Mouse (Mus musculus) small intestine, adult 2 months (tissue): ENCODE data around the gene Tcaim. TPM values are rescaled to one million over a fixed set of nuclear protein-coding genes. Genes with fewer than 3 reads are reported as not detected.
"Not testable (repeated sequence)": the region's sequence is repeated elsewhere in the genome, so short reads cannot be mapped to it uniquely, and the experiment has no call there.

Experiments
- H3K27ac ChIP-seq: fragments of 200-500 bp; 2 replicates; pipeline ENCODE4 v1.5.1; 2012; ENCODE audit warnings: low read depth, low read length, control low read depth, inconsistent platforms; ENCODE audit not compliant: insufficient read depth
- H3K27me3 ChIP-seq: fragments of 200-500 bp; 2 replicates; pipeline ENCODE4 v1.6.1; 2012; ENCODE audit warnings: mild to moderate bottlenecking, moderate library complexity, low read length, inconsistent platforms; ENCODE audit not compliant: control insufficient read depth, insufficient read depth
- H3K36me3 ChIP-seq: fragments of 200-500 bp; 2 replicates; pipeline ENCODE4 v1.6.1; 2012; ENCODE audit warnings: mild to moderate bottlenecking, low read length, control low read depth, inconsistent platforms; ENCODE audit not compliant: control insufficient read depth, insufficient read depth
- H3K4me1 ChIP-seq: fragments of 200-500 bp; 2 replicates; pipeline ENCODE4 v1.6.1; 2012; ENCODE audit warnings: low read length, inconsistent platforms, mixed read lengths; ENCODE audit not compliant: control insufficient read depth, insufficient read depth, insufficient read length
- H3K4me3 ChIP-seq: fragments of 200-500 bp; 2 replicates; pipeline ENCODE4 v1.5.1; 2012; ENCODE audit warnings: low read depth, mild to moderate bottlenecking, control low read depth, inconsistent platforms, low read length, moderate library complexity
- CTCF ChIP-seq: fragments of 200-500 bp; IDR thresholded peaks from 2 replicates; pipeline ENCODE4 v1.5.1; 2012; ENCODE audit warnings: low read depth, mild to moderate bottlenecking, control low read depth, inconsistent platforms, low read length, moderate library complexity, mixed read lengths; ENCODE audit not compliant: insufficient replicate concordance, insufficient read length; ENCODE audit errors: extremely low read depth
- POLR2A ChIP-seq: fragments of 200-500 bp; IDR thresholded peaks from 2 replicates; pipeline ENCODE4 v1.6.1; 2012; ENCODE audit warnings: low read depth, mild to moderate bottlenecking, control low read depth, inconsistent platforms, low read length, moderate library complexity
- WGBS: fragments of 180-500 bp; shearing (Covaris S2); methylation state at CpG from one replicate; pipeline ENCODE4 v1.1.7; 2018; 5-methylcytosine and 5-hydroxymethylcytosine counted together
- polyA plus RNA-seq: library from polyadenylated mRNA; depleted of rRNA; stranded (reverse); fragments of >200 nt; gene quantifications from 2 replicates; pipeline ENCODE4 v1.2.3, GENCODE M21; 2012

The Tcaim gene
- polyA plus RNA-seq, 1 experiment: 0.79 TPM

DNA sequence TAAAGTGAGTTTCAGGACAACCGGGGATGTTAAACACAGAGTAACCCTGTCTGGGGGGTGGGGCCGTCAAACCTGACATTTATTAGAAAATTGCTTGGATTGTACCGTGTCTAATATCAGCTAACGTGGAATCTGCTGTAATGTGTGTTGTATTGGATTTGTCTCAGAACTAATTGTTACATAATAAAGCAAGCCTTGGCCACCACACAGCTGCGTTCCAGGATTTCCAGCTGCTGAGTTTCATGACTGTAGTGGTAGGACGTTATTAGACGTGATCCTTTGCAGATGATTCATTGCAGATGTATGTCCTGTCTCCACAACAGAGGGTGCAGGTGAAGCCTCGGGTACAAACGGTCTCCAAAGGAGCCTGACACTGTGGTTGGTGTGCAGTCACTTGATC is 30.8 kb downstream of the Tcaim start:
- H3K4me3 ChIP-seq: no peak overlapping the region
- TF ChIP-seq POLR2A: no peak
- TF ChIP-seq CTCF: no peak
- no peaks in the 10 kb centered on the region for H3K27me3 ChIP-seq
- no peaks in the 10 kb centered on the region; the same call in 1 of the 2 replicates for H3K4me1 ChIP-seq
- no peak overlapping the region; the same call in 1 of the 2 replicates for H3K27ac ChIP-seq
- 34% methylated on average over 9 of the region's 9 CpGs for WGBS
- H3K36me3 ChIP-seq: peaks cover 9% of the 10 kb centered on the region

DNA sequence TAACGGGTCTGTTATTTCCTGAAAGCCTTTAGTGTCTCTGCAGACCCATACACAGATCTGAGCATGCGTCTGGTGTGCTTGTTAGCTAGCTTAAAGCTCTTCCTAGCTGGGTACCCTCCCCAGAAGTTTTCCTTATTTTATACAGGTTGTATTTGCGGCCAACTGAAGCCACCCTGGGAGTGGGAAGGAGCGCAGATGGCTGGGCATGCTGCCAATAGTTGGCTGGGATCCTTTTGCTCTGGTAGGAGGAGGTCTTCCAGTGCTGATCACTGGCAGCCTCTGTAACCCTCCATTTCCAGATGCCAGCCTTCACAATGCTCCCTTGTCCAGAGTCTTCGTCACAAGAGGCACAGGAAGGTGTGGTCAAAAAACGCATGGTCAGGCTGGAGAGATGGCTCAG is 31.5 kb downstream of the Tcaim start:
- TF ChIP-seq CTCF: no peak
- TF ChIP-seq POLR2A: no peak
- H3K4me1 ChIP-seq: no peaks in the 10 kb centered on the region; the same call in 1 of the 2 replicates
- no peaks in the 10 kb centered on the region for H3K27me3 ChIP-seq
- no peak overlapping the region for H3K27ac ChIP-seq
- H3K36me3 ChIP-seq: peaks cover 7% of the 10 kb centered on the region
- no peak overlapping the region for H3K4me3 ChIP-seq
- 16% methylated on average over 6 of the region's 6 CpGs for WGBS

DNA sequence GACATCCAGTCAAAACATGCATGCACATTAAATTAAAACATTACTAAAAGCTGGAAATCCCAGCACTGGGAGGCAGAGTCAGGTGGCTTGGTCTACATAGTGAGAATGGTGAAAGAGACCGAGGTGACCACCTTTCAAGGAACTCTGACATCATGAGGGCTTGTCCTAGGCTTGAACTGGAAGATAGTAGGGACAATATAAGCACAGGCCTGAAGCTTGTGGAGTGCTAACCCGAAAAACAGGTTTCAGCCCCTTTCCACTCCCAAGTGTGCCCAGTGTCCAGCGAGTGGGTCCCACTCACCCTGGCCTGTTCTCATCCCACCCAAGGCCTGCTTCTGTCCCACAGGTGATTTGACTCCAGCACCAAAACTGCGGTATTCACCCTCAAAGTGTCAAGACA is 31.9 kb downstream of the Tcaim start:
- Histone ChIP-seq H3K27me3 (no peaks in the 10 kb centered on the region), H3K4me3 (no peak overlapping the region), H3K4me1 (no peaks in the 10 kb centered on the region; the same call in 1 of the 2 replicates), H3K36me3 (peaks cover 5% of the 10 kb centered on the region), H3K27ac (no peak overlapping the region)
- 54% methylated on average over 4 of the region's 4 CpGs for WGBS
- TF ChIP-seq POLR2A: no peak
- no peak for TF ChIP-seq CTCF

DNA sequence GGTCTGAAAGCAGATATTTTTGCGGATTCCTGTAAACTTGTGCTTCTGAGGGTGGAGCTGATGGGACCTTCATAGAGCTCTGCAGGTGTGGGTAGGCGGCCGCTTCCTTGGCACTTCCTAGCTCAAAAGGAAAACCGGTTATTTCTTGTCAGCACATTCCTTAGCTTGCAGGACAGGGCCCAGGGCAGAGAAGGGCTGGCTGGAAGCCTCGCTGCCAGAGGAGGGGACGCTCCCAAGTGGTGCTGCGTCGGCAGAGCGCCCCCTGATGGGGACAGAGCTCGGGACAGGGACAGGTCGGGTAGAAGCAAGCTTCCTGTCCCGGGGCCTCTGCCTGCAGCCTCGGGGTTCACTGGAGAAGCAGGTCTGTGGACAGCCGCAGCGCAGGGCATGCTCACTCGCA is 32.3 kb downstream of the Tcaim start:
- no peaks in the 10 kb centered on the region for H3K27me3 ChIP-seq
- H3K4me3 ChIP-seq: no peak overlapping the region
- WGBS: 44% methylated on average over 16 of the region's 16 CpGs
- no peaks in the 10 kb centered on the region; the same call in 1 of the 2 replicates for H3K4me1 ChIP-seq
- TF ChIP-seq CTCF (0 out of 2 replicates have a peak, but pooled peaks have one; percentile 14), POLR2A (no peak)
- H3K36me3 ChIP-seq: peaks cover 5% of the 10 kb centered on the region
- no peak overlapping the region for H3K27ac ChIP-seq

DNA sequence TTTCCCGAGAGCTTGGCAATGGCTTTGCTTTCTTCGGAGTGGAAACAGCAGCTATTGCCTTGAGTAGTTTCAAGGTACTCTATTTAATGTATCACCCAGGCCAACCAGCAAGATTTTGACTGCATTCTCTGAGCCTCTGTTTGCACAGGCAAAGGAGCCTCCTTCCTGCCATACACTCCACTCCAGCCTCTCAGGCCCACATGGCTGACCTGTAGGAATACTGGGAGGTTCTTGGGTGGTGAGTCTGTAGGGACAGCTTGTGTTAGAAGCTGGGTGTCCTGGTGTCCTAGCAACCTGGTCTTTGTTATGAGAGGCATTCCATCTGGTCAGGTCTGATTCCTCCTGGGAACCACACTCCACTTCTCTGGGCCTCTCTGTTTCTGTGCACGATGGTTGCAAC is 38.4 kb downstream of the Tcaim start, which contains the start of gene Gm35549:
TSS of gene Gm35549 (minus strand) at position 276 of the 400 bp plus-strand sequence.
- H3K4me1 ChIP-seq: no peaks in the 10 kb centered on the region
- H3K27me3 ChIP-seq: no peaks in the 10 kb centered on the region
- no peaks in the 10 kb centered on the region for H3K36me3 ChIP-seq
- H3K27ac ChIP-seq: no peak within 1 kb of the TSS
- 21% methylated on average over 3 of the region's 3 CpGs for WGBS
- no peak within 1 kb of the TSS for H3K4me3 ChIP-seq
- TF ChIP-seq POLR2A (no peak), CTCF (no peak)

- Histone ChIP-seq H3K4me3 (no peak overlapping the region), H3K36me3 (peaks cover 5% of the 10 kb centered on the region), H3K27ac (no peak overlapping the region), H3K4me1 (no peaks in the 10 kb centered on the region), H3K27me3 (no peaks in the 10 kb centered on the region)
- WGBS: 23% methylated on average over 3 of the region's 3 CpGs
- no peak for TF ChIP-seq CTCF
Measured at GRCm38 (mm10) chr9:122845621-122846020, 40.3 kb downstream of the Tcaim start.

DNA sequence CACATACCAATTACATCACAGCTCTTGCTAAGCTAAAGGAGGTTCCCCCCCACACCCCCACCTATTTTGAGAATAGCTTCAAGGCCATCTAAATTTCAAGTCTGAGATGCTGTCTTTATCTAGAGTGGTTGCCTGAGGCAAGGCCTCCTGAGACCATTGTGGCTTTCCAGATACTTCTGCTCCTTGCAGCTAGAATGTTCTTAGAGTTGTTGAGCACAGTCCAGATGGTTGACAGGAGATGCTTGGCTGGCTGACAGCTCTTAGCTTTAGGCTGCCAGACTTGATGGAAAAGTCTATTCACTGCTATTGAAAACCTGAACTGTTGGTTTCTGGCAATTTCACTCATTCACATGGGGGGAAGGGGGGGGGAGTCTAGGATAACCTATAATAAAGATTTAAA is 40.8 kb downstream of the Tcaim start:
- Histone ChIP-seq H3K36me3 (peaks cover 9% of the 10 kb centered on the region), H3K27ac (no peak overlapping the region), H3K4me3 (no peak overlapping the region), H3K4me1 (no peaks in the 10 kb centered on the region), H3K27me3 (no peaks in the 10 kb centered on the region)
- no peak for TF ChIP-seq CTCF
- TF ChIP-seq POLR2A: no peak

DNA sequence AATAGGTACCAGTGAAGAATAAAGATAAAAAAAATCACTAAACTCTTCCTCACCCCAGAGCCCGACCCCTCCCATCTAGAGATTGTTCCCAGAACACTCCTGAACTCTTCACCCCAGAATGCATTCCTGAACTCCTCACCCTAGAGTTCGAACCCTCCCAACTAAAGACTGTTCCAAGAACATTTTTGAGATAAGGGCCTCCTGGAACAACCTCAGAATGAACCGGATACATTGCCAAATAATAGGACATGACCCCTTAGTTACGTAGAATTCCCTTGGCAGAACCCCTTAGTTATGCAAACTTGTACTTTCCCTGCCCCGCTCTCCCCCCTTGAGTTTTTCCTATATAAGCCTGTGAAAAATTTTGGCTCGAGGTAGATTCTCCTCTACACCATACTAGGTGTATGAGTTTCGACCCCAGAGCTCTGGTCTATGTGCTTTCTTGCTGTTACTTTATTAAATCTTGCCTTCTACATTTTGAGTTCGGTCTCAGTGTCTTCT is 42.5 kb downstream of the Tcaim start:
- WGBS: 72% methylated on average over 7 of the region's 8 CpGs
- H3K4me1 ChIP-seq, H3K27me3 ChIP-seq, H3K4me3 ChIP-seq, H3K27ac ChIP-seq: not testable (repeated sequence)
- H3K36me3 ChIP-seq: peaks cover 26% of the 10 kb centered on the region
